Mouse (Mus musculus) neural tube, postnatal 0 days (tissue): ENCODE results near the gene D430041D05Rik. TPM values are rescaled to one million over a fixed set of nuclear protein-coding genes. Genes with fewer than 3 reads are reported as not detected.

Experiments used
- microRNA counts: library from miRNA; unstranded; fragments of <30 nt; microRNA quantifications from one replicate; lab custom pipeline; 2015
- microRNA-seq: library from miRNA; unstranded; fragments of <30 nt; microRNA quantifications from one replicate; pipeline ENCODE4, GENCODE M21; 2016
- polyA plus RNA-seq: library from polyadenylated mRNA; unstranded; fragments of >200 nt; fragmentation: Nextera tagmentation; extraction: Ambion mirVana; gene quantifications from 2 replicates; pipeline ENCODE4 v1.2.1, GENCODE M21; 2015

The D430041D05Rik gene
- 6.8 and 8.8 TPM in 2 replicates for polyA plus RNA-seq

GRCm38 (mm10) chr2:104410963-104411545, at the start of gene D430041D05Rik:
Gene D430041D05Rik, minus strand, starts transcription at chr2:104411013.

GRCm38 (mm10) chr2:104122505-104123378, 288.1 kb downstream of the D430041D05Rik start, which contains the start of gene A930018P22Rik:
Gene A930018P22Rik, plus strand, starts transcription at chr2:104122769.

GRCm38 (mm10) chr2:104095741-104096213, 315.0 kb downstream of the D430041D05Rik start, which contains the start of gene Cd59a:
Gene Cd59a, plus strand, starts transcription at chr2:104095801.

MicroRNAs encoded within 50 kb of the gene (microRNA counts, 519-probe panel; counts per million panel counts)
- microRNA mmu-miR-1902 (lab: Ali Mortazavi, UCI): 40.5 counts per million

Small RNAs within 50 kb of the gene (microRNA-seq; reads per million reads assigned to microRNA genes)
- gene Mir1902: not detected

Other genes with a start within 250 kb of the D430041D05Rik start
- 7.8 and 8.3 TPM in 2 replicates for gene Hipk3, start 83.4 kb upstream of the D430041D05Rik start, polyA plus RNA-seq
- gene Cstf3, start 179.5 kb upstream of the D430041D05Rik start, polyA plus RNA-seq: 58.7 and 59.4 TPM in 2 replicates